Mouse (Mus musculus): ENCODE measurements around the gene Col5a1.

GRCm38 (mm10) chr2:27915726-27916125, 29.5 kb downstream of the Col5a1 start:
- TF ChIP-seq RCOR1 (IDR thresholded peaks at IDR 0.05; ENCODE audit: low read depth, low read length) (no peak), CTCF (IDR thresholded peaks at IDR 0.05 in 2 of 3, conservative IDR thresholded peaks at IDR 0.05 in 1 of 3; ENCODE audit: control insufficient read depth in 1 of 3, insufficient read depth in 1 of 3, low read depth in 2 of 3, low read length in 3 of 3, poor library complexity in 1 of 3, severe bottlenecking in 1 of 3) (peak; percentile 75 to 80 (median 76)), EP300 (IDR thresholded peaks at IDR 0.05; ENCODE audit: low read depth in 1 of 2, low read length in 2 of 2) (no peak), GATA1 (IDR thresholded peaks at IDR 0.05; ENCODE audit: low read depth, low read length) (no peak), SMC3 (IDR thresholded peaks at IDR 0.05; ENCODE audit: low read depth, low read length) (peak; percentile 79), MAZ (IDR thresholded peaks at IDR 0.05; ENCODE audit: low read depth, low read length) (no peak)
